Mouse (Mus musculus) layer of hippocampus, postnatal 10 days (tissue): Measurements from ENCODE around the gene Ap4b1. TPM values are rescaled to one million over a fixed set of nuclear protein-coding genes. Genes with fewer than 3 reads are reported as not detected.
"Not testable (repeated sequence)": the region's sequence is repeated elsewhere in the genome, so short reads cannot be mapped to it uniquely, and the experiment has no call there.

ENCODE experiments used
- DNase-seq, 2 experiments: peaks; one replicate each; pipeline ENCODE4 v3.0.0; 2021; ENCODE audit warnings: low spot score in 2 of 2
- long read RNA-seq: library from polyadenylated mRNA; stranded (forward); transcript quantifications from one replicate; pipeline ENCODE4 v2.0.0, GENCODE M21; 2023
- total RNA-seq, 2 experiments: library from RNA; stranded (reverse); gene quantifications; 2 replicates each; pipeline ENCODE4 v1.2.3; 2021

Ap4b1 gene
- total RNA-seq = 10 to 100 TPM; 13.3 to 14.5 TPM
- long read RNA-seq, transcript Ap4b1-201 (10 exons, 2,799 nt) = major isoform, 8 of 13 reads
- long read RNA-seq, partial matches to known transcripts = 1 of 13 reads
- long read RNA-seq, other reads (novel, unspliced or antisense) = 2 of 13 reads

DNA sequence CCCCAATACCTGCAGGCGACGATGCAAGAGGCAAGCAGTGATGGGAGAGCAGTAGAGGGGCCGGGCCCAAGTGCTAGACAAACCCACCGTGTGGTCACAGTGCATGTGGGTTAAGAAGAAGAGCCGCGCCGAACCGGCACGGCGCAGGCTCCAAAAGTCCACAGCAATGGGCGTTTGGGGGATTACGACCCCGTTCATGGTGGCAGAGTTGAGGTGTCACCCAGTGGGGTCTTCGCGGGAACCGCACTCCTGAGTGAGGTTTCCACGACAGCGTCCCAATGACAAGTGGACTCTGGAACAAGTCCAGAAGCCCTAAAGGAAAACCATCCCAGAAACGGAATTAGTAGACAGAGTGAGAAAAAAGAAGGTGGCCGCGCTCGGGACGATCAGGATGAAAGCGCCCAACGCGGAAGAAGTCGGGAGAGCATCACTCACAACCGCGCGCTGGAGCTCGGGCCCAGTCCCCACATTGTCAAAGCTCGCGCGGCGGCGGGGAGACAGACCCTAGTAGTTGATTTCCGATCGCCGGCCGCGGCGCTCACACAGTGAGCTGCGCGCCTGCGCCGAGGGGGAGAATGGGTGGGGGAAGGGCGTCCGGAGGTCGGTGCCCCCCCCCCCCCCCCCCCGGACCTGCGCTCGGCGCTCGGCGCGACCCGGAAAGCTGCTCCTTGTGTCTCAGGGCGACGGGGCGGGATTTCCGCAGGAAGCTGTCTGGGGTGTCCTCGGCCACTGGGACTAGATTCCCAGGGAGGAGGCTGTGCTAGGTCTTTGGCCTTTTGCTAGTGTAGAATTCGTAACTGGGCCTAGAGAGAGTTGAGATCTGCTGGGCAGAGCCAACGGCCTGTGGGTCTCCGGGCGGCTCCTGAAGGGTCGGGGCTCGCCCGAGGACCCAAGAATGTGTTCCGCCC, at the start of gene Ap4b1, which contains the start of the genes Dclre1b and Gm43064:
Gene Ap4b1, plus strand, starts transcription at position 630 of the 908 bp plus-strand sequence.
Gene Dclre1b, minus strand, starts transcription at position 554 of the 908 bp plus-strand sequence.
Gene Gm43064, plus strand, starts transcription at position 683 of the 908 bp plus-strand sequence.
- peak; percentile 88 to 92 for DNase-seq

DNA sequence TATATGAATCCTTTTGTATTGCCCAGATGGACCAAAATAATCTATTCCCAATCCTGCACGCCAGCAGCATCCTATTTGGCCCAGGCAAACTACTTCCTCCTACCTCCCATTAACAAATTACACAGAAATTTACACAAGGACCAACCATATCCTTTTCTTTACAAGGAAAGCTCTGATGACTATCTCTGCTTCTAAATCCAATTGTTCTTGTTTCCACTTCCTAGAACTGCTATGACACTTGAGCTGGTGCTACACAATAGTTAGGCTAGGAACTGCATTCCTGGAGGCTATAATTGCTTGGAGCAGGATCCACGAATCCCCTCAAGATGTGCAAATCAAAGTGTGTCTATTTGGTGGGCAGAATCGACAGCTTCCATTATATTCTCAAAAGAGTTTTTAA, 42.5 kb upstream of the Ap4b1 start:
- DNase-seq = no peak

DNA sequence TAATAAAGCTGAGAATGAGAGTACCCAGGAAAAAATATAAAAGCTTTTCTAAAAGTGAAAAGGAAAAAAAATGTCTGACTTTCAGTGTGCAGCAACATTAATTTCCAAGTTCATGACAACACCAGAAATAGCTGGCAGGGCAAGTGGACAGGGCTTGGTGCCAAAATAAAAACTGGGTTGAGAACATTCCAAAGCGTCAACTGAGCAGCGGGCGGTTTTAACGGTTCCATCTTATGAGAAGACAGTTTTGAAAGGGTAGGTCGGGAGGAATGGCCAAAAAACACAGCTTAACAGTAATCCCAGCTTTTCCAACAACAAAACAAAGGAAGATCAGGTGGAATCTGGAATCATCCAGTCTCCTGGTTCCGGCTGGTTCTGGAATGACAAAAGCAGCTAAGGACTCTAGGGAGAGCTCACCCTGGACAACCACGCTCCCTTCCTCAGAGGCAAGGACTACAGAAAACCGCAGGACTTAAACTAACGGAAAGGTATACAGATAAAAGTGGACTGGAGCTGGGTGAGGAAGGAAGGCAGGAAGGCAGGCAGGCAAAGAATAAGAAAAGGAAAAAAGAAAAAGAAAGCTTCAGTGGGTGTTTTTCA, 37.7 kb upstream of the Ap4b1 start:
- peak; percentile 32 to 48 for DNase-seq

DNA sequence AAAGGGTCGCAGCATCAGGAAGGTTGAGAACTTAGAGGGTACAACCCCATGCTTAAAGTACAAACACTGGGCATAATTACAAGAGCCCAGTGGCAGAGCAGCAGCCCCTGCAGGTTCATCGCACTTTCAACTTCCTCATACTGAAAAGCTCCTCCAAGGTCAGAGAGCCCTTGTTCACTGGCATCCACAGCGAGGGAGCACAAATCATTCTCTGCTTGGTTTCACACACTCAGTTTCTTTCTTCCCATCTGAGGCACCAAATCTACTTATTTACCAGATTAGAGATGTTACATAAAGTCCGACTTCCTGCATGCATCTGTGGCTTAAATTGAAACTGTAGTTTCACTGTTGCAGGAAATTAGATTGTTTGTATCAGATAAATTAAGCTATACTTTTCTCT, 36.5 kb upstream of the Ap4b1 start:
- no peak for DNase-seq

DNA sequence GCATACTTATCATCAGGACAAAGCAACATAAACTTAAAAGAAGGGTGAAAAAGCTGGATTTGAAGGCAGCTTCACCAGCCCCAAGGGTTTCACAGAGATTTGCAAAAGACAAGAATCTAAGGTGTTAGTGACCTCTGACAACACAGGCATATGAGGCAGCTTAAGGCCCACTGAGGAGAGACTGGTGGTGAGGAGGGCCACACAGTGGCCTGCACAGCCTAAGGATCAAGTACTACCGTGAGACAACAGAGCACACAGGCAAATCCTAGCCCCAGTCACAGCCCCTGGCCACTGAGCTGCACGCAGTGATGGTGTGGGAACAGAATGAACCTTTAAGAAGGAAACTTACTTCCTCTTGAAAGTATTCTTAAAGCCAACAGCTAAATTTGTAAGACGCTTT, 35.8 kb upstream of the Ap4b1 start:
- no peak for DNase-seq

DNA sequence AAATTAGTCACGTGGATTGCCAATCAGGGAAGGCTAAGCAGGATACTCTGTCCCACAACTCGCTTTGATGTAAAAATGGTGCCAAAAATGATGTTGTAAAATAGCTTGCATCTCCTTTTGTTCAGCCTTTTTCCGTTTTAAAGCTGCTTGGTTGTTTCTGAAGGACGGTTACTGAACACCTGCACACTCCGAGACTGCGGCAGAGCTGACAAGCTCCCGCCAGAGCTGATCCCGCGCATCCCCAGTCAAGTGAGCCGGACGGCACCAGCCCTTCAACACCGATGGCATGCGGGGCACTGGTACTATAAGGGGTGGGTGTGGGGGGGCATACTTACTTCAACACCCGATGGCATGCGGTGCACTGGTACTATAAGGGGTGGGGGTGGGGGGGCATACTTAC, 35.3 kb upstream of the Ap4b1 start:
- no peak for DNase-seq

DNA sequence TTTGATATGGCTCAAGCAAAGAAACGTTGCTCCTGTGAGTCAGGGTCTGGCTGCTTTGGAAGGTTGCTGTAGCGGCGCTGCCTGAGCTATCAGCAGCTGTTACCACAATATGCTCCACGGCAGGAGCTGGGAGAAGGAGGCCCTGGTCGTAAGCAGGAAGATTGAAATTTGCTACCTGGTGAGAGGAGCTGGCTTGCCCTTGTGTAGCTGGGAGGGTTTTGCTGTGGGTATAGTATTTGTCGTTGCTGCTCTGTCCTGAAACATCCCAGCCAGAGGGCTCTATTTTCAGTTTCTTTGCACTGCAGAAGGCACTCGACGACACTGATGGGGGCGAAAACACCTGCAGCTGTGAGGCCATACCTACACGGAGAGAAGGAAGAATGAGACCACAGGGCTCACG, 31.4 kb upstream of the Ap4b1 start:
- DNase-seq = peak in 1 of 2 experiments; percentile 17

DNA sequence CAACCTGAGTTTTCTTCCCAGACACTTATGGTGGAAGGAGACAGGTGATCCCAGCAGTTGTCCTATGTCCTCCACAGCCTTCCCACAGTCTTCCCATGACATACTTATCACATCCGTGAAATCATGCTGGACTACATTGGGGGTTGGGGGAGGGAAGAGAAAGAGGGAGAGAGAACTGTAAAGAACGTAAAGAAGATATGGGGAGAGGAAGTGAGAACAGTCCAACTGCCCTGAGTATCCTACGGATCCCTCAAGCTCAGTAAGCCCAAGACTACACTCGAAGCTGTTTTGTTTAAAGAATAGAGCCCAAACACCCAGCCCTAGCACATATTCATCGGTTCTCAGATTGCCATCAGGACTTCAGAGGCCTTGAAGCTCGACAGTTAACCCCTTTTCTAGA, 30.7 kb upstream of the Ap4b1 start:
- DNase-seq = no peak

DNA sequence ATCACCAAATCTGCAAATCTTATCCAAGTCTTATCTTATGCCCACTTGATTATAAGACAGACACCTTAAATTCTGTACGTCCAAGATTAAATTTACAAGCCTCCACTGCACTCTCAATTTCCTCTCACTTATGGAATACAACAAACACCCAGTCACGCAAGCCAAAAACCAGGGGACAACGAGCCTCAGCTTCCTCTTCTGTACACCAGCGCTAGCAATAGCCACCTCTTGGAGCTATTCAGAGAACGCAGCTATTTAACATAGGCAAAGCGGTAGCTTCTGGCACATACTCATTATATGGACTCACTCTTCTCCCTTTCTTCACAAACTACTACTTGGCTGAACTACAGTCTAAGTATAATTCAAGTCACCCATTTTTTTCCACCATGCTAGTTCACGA, 30.1 kb upstream of the Ap4b1 start:
- DNase-seq = no peak

DNA sequence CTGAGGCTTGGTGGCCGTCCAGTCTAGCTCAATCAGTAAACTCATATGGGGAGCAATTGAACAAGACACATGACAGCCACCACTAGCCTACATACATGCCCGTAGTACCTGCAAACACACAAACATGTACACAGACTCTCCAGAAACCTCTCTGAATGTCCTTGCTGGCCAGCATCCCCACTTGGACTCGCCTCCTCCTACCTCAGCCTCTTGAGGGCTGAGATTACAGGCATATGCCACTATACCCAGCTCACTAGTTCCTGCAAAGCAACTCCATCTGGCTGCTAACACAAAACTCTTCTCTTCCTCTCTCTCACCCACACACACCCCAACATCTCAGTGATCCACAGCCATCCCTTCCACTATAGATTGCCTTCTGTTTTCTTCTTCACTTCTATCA, 29.0 kb upstream of the Ap4b1 start:
- no peak for DNase-seq

DNA sequence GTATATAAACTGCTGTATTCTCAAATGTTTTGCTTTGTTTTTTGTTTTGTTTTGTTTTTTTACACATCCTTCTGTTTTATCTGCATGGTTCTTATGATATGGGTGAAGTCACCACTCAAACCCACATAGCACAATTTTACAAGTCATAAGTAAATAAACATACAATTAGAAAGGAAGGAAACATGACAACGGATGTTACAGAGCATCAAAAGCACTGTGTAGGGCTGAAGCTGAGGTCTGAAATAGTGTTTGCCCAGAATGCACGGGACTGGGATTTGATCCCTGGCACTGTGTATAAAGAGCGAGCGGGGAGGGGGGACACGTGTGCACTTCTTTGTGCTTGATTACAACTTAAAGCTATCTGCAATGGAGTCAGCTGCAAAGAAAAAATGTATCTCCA, 28.5 kb upstream of the Ap4b1 start:
- no peak for DNase-seq

DNA sequence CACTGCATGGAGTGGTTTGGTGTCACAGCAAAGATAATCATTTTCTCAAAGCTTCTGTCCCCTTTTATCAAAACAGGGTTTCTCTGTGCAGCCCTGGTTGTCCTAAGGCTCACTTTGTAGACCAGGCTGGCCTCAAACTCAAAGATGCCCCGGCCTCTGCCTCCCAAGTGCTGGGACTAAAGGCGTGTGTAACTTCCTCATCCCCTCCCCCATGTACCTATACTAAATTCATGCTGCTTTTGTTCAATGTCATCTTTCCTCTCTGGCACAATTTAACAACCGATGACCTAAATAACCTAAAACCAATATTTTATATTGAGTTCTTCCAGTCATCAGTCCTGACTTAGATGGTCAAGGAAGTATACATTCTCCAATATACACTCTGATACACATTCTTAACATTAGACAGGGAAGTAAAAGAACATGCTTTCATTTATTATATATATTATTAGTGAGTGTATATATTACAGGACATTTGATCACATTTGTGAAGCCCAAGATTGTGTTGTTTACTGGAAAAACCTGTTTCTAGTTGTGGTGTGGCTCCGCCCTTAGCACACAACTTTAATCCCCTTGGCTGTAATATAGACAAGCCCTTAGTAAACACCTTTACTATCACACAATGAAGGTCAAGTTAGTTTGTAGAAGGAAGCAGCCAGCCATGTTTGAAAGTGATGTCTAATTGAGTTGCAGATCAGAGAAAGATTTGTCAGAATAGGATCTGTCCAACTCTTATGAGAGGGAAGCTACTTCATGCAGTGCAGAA, 26.3 kb upstream of the Ap4b1 start:
- DNase-seq = no peak

DNA sequence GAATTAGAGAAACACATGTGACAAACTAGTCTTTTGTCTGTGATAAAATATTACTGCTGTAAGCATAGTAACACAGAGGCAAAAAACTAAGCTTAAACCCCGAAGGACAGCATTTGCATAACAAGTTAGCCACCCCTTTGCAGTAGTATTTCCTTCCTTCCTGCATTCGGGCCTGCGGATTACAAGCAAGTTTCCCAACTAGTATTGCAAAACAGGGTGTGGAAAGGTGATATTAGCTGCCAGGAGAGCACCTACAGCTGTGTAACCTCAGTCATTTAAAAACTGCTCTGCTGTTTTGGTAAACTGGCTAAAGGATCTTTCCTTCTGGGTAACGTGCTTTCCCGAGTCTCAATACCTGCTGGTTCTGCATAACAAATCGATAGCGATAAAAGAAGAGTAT, 22.1 kb upstream of the Ap4b1 start:
- DNase-seq = no peak

DNA sequence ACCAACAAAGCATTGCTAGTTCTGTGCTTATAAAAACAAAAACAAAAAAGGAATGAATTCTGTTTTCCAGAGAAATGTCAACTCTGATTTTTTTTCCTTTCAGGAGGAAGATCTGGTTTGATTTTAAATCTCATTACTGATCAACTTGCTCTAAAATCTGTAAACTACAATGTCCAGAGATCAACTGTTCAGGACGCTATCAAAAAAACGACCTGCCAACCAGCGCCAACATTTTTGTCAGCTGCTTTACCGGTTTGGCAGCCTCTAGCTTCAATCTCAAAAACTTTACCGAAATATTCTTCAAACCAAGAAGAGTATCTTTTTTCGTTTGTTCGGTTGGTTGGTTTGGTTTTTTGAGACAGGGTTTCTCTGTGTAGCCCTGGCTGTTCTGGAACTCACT, 20.2 kb upstream of the Ap4b1 start:
- no peak for DNase-seq

DNA sequence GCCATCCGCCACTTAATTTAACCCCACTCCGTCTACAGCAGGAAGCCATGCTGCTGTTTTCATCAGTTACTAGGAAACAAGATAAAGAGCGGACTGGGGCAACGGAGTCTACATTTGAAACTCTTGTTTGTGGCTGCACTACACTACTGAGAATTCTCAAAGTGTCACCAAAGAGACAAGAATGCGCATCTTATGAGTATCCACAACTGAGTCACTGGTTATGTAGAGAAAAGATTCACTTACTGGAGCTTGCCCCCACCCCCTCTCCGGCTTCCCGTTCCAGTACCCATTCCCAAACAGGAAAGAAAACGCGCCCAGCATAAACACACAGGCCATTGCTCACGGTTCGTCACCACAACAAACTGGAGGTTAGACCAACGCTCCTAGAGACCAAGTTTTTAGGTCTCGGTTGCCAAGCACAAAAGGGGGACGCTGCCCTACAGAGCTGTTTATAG, 19.4 kb upstream of the Ap4b1 start:
- DNase-seq = peak in 1 of 2 experiments; percentile 27

DNA sequence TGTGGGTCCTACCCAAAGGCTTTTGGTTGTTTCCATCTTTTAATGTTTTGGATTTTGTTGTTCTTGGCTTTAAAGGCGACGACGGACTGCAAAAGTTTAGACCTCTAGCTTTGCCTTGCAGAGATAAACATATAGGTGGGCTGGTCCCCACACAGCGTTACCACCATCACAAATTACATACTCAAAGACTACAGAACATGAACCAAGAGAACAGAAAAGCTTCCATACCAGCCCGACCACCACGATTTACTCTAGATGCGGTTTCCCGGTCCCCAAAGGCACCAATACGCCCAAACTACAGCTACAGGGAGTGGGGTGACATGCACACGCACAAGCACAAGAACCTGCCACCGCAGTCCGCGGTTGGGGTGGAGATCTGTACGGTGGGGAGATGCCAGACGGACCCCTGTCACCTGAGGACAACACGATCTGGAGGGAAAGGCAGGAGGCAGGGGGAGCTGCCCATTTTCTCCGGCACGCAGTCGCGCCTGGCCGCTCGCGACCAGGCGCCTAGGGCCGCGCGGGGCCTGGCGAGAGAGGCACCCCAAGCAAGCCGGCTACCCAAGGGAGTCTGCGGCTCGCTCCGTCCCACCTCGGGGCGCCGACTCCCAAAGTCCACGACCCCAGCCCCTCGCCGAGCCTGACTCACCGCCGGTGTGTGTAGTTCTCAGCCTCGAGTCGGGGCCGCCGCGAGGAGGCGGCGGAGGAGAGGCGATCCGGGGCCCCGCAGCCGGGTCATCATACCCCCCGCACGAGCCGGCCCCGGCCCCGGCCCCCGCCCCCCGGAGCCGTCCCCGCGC, 18.8 kb upstream of the Ap4b1 start:
- DNase-seq = peak; percentile 41 to 59

DNA sequence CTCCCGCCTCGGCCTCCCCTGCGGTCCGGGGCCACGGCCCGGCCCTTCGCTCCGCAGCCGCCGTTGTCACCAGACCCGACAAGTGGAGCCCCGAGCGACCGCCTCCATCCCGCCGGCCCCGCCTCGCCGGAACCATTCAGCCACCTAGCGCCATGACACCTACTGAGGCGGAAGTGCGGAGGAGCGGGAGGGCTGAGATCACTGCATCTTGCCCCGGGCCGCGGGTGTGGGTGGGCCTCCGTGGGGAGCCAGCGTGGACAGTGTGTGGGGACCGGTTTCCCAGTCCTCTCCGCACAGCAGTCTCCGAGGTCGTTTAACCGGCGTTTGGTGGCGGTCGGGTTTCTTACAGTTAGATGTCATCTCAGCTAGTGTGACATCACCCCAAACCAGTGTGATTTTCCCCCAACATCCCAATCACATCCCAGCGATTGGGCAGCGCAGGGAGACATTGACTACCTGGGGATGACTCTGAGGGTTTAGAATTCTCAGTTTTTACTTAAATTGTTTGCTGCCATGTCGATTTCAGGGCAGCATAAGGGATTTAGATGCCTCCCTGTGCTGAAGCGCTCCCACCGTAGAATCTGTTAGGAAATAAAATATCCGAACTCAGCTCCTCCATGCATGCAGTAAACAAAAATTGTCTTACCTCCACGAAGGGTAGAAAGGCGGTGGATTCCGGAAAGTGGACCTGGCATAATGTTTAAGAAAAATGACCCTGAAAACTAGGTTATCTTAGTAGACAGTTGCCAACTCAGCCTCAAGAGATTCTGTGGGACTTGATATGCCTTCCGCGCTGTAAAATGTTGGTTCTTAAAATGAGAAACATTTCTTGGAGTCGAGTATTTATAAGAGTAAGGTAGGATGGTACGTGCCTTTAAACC, 17.9 kb upstream of the Ap4b1 start, which contains the start of gene Hipk1:
Gene Hipk1, minus strand, starts transcription at position 334 of the 881 bp plus-strand sequence.
- peak; percentile 91 to 94 for DNase-seq

DNA sequence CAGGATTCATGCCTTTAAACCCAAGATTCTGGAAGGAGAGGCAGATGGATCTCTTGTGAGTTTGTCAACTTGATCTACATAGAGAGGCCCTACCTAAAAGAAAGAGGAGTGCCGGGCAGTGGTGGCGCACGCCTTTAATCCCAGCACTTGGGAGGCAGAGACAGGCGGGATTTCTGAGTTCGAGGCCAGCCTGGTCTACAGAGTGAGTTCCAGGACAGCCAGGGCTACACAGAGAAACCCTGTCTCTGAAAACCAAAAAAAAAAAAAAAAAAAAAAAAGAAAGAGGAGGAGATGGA, 17.3 kb upstream of the Ap4b1 start:
- not testable (repeated sequence) for DNase-seq

DNA sequence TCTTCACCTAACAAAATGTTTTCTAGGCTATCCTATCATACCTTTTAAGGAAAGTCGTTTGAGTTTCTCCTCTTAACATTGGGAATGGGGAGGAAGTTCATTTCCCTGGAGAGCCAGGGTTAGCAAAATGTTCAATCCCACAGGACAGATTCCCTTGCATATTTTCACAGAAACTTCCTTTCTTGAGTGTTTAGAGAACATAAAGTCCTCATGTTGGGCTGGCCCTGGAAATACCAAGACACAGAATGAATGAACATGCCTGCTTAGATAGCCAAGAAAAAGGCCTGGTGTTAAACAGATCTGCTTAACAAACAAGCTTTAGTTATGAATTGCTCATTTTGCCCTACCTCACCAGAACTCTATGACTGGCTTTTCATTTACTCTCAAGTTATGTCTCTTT, 16.8 kb upstream of the Ap4b1 start:
- DNase-seq = no peak

DNA sequence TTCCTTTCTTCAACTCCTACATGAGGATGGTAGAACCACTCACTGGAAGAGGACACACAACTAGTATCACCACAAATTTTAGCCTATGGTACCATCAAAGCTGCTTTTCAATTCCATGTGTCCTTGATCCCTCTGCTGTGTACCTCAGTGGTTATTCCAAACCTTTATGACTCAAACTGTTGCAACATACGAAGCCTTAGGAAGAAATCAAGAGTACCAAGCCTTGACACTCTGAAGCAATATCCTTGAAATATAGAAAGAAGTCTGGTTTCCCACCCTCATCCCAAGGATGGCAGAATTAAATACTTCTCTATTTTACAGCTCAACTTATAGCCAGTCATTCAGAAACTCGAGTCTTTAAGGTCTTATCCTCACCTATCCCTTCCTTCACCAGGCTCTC, 12.9 kb upstream of the Ap4b1 start:
- DNase-seq = no peak
